ENCODE assay signal across 8 mouse cellular contexts in genomic region chr11:100958613-100959463, GRCm38 (mm10). TPM values are rescaled to one million over a fixed set of nuclear protein-coding genes. Genes with fewer than 3 reads are reported as not detected.
A peak's percentile ranks its signal among the peaks of the same experiment; 100 is the strongest.
DNase-seq lines count a peak whose midpoint lies in the region; ATAC-seq and TF ChIP-seq lines count a peak whose summit lies in the region.

No protein-coding gene starts in this region.

- no peak overlapping the region for H3K9ac ChIP-seq in embryonic facial prominence, embryonic 15.5 days
- 0 out of 2 replicates have a peak overlapping the region, but pooled peaks have one; percentile 17 for H3K9ac ChIP-seq in intestine, embryonic 16.5 days (ENCODE audit: low read depth, low read length)
- peak overlapping the region; percentile 54; the same call in 1 of the 2 replicates for H3K9ac ChIP-seq in neural tube, embryonic 13.5 days

- no peak for TF ChIP-seq CTCF in left cerebral cortex, adult 2 months (IDR thresholded peaks at IDR 0.05)

- ATAC-seq in embryonic facial prominence, embryonic 15.5 days (ENCODE audit: insufficient number of reproducible peaks, low FRiP score, low TSS enrichment, low read depth): no peak
- ATAC-seq in intestine, embryonic 16.5 days: no peak
- no peak; the same call in 1 of the 2 replicates for ATAC-seq in neural tube, embryonic 13.5 days (ENCODE audit: low read depth)
- ATAC-seq in activated CD4-positive, CD25-positive, alpha-beta regulatory T cell, adult 4 months: no peak

- H3K9me3 ChIP-seq in embryonic facial prominence, embryonic 15.5 days (replicated peaks): no peaks in the 10 kb centered on the region
- H3K9me3 ChIP-seq in intestine, embryonic 16.5 days (ENCODE audit: control insufficient read depth, low read length): no peaks in the 10 kb centered on the region
- no peaks in the 10 kb centered on the region for H3K9me3 ChIP-seq in neural tube, embryonic 13.5 days

- WGBS in embryonic facial prominence, embryonic 15.5 days: 29% methylated on average over 76 of the region's 76 CpGs
- 26% methylated on average over 76 of the region's 76 CpGs for WGBS in intestine, embryonic 16.5 days
- 7% methylated on average over 76 of the region's 76 CpGs for WGBS in neural tube, embryonic 13.5 days

- intact Hi-C loops in left cerebral cortex, adult 2 months (cut with DNase I): loop anchor here (1.0 to 5.0 kb wide), 4 partner anchors 66 to 388 kb away; no protein-coding TSS in a partner anchor
- intact Hi-C loops in left cerebral cortex, postnatal 4 days (cut with DNase I): loop anchor here (2.0 to 10.0 kb wide), 3 partner anchors 66 to 247 kb away; partner anchors contain the start of genes Hspb9 and Kat2a

- peak overlapping the region; percentile 22; the same call in 1 of the 2 replicates for H3K4me3 ChIP-seq in left cerebral cortex, adult 2 months
- peak overlapping the region; percentile 10; the same call in 1 of the 2 replicates for H3K4me3 ChIP-seq in embryonic facial prominence, embryonic 15.5 days (replicated peaks)
- peak overlapping the region; percentile 16; the same call in 1 of the 2 replicates for H3K4me3 ChIP-seq in intestine, embryonic 16.5 days (ENCODE audit: low read length)
- peak overlapping the region; percentile 26 for H3K4me3 ChIP-seq in neural tube, embryonic 13.5 days

- peaks cover 19% of the 10 kb centered on the region for H3K27me3 ChIP-seq in embryonic facial prominence, embryonic 15.5 days
- H3K27me3 ChIP-seq in intestine, embryonic 16.5 days (replicated peaks; ENCODE audit: control insufficient read depth, insufficient read depth, low read length): peaks cover 8% of the 10 kb centered on the region
- H3K27me3 ChIP-seq in neural tube, embryonic 13.5 days: peaks cover 36% of the 10 kb centered on the region

- H3K36me3 ChIP-seq in embryonic facial prominence, embryonic 15.5 days: peaks cover 28% of the 10 kb centered on the region
- H3K36me3 ChIP-seq in intestine, embryonic 16.5 days (ENCODE audit: control insufficient read depth, insufficient read depth, low read length): 0 out of 2 replicates have a peak, but pooled peaks cover 2% of the 10 kb centered on the region
- H3K36me3 ChIP-seq in neural tube, embryonic 13.5 days: no peaks in the 10 kb centered on the region

- H3K27ac ChIP-seq in left cerebral cortex, adult 2 months: no peak overlapping the region
- H3K27ac ChIP-seq in embryonic facial prominence, embryonic 15.5 days (replicated peaks): no peak overlapping the region
- H3K27ac ChIP-seq in intestine, embryonic 16.5 days (ENCODE audit: low read length): no peak overlapping the region
- no peak overlapping the region for H3K27ac ChIP-seq in neural tube, embryonic 13.5 days (replicated peaks)

- peaks cover 50% of the 10 kb centered on the region for H3K4me1 ChIP-seq in embryonic facial prominence, embryonic 15.5 days
- H3K4me1 ChIP-seq in intestine, embryonic 16.5 days (ENCODE audit: control insufficient read depth, insufficient read depth, low read length): peaks cover 30% of the 10 kb centered on the region
- peaks cover 18% of the 10 kb centered on the region for H3K4me1 ChIP-seq in neural tube, embryonic 13.5 days (replicated peaks)

- H3K4me2 ChIP-seq in embryonic facial prominence, embryonic 15.5 days (replicated peaks): peak overlapping the region; percentile 28
- H3K4me2 ChIP-seq in intestine, embryonic 16.5 days (ENCODE audit: low read depth, low read length): peak overlapping the region; percentile 36
- peak overlapping the region; percentile 50 for H3K4me2 ChIP-seq in neural tube, embryonic 13.5 days

- no peak for DNase-seq in left cerebral cortex, adult 2 months (ENCODE audit: extremely low spot score in 1 of 2, low spot score in 2 of 2)
- no peak for DNase-seq in left cerebral cortex, postnatal 4 days
- no peak for DNase-seq in urinary bladder, postnatal 36 days (ENCODE audit: low spot score in 2 of 2)
- no peak for DNase-seq in right cerebral cortex, adult 18-20 months

RNA-seq across cellular contexts. Expression of gene Cavin1, which starts 11.8 kb away (rescaled TPM):
- 10 to 100 TPM; 19.2 to 22.2 TPM for total RNA-seq in left cerebral cortex, adult 2 months (2021)
- total RNA-seq in left cerebral cortex, postnatal 4 days (2021): 10 to 100 TPM; 22.6 to 22.8 TPM
- polyA plus RNA-seq in embryonic facial prominence, embryonic 15.5 days (2015; fragmentation: Nextera tagmentation; extraction: Ambion mirVana): 330 and 343 TPM in 2 replicates
- 214 and 221 TPM in 2 replicates for polyA plus RNA-seq in intestine, embryonic 16.5 days (2015; fragmentation: Nextera tagmentation; extraction: Ambion mirVana)
- 46.7 and 49.3 TPM in 2 replicates for polyA plus RNA-seq in neural tube, embryonic 13.5 days (2015; fragmentation: Nextera tagmentation; extraction: Ambion mirVana)
- under 1 TPM; 0.12 to 0.13 TPM for polyA plus RNA-seq in activated CD4-positive, CD25-positive, alpha-beta regulatory T cell, adult 4 months (2017; shearing (Covaris generic))

RNA-seq across cellular contexts. Expression of gene Stat3, which starts 19.5 kb away (rescaled TPM):
- 10 to 100 TPM; 35.7 to 40.9 TPM for total RNA-seq in left cerebral cortex, adult 2 months (2021)
- total RNA-seq in left cerebral cortex, postnatal 4 days (2021): 10 to 100 TPM; 32.4 to 36.7 TPM
- polyA plus RNA-seq in embryonic facial prominence, embryonic 15.5 days (2015; fragmentation: Nextera tagmentation; extraction: Ambion mirVana): 75.6 and 79.3 TPM in 2 replicates
- 48.9 and 53.2 TPM in 2 replicates for polyA plus RNA-seq in intestine, embryonic 16.5 days (2015; fragmentation: Nextera tagmentation; extraction: Ambion mirVana)
- 72.3 and 82.3 TPM in 2 replicates for polyA plus RNA-seq in neural tube, embryonic 13.5 days (2015; fragmentation: Nextera tagmentation; extraction: Ambion mirVana)
- 10 to 100 TPM; 71.0 to 82.0 TPM for polyA plus RNA-seq in activated CD4-positive, CD25-positive, alpha-beta regulatory T cell, adult 4 months (2017; shearing (Covaris generic))

RNA-seq across cellular contexts. Expression of gene Atp6v0a1, which starts 50.4 kb away (rescaled TPM):
- total RNA-seq in left cerebral cortex, adult 2 months (2021): 100 to 1,000 TPM; 442 to 461 TPM
- total RNA-seq in left cerebral cortex, postnatal 4 days (2021): 100 to 1,000 TPM; 257 to 302 TPM
- polyA plus RNA-seq in embryonic facial prominence, embryonic 15.5 days (2015; fragmentation: Nextera tagmentation; extraction: Ambion mirVana): 36.8 and 40.3 TPM in 2 replicates
- polyA plus RNA-seq in intestine, embryonic 16.5 days (2015; fragmentation: Nextera tagmentation; extraction: Ambion mirVana): 38.8 and 43.3 TPM in 2 replicates
- polyA plus RNA-seq in neural tube, embryonic 13.5 days (2015; fragmentation: Nextera tagmentation; extraction: Ambion mirVana): 111 and 121 TPM in 2 replicates
- polyA plus RNA-seq in activated CD4-positive, CD25-positive, alpha-beta regulatory T cell, adult 4 months (2017; shearing (Covaris generic)): 1 to 10 TPM; 4.3 to 4.7 TPM

Comparison
In these comparisons a context has a peak if more than half of its experiments do, and no peak if none do; other contexts are left out.
1. RNA of gene Cavin1, which starts 11.8 kb away (polyA plus RNA-seq): 330 to 343 TPM in embryonic facial prominence, embryonic 15.5 days, 214 to 221 TPM in intestine, embryonic 16.5 days and 46.7 to 49.3 TPM in neural tube, embryonic 13.5 days; 0.12 to 0.13 TPM in activated CD4-positive, CD25-positive, alpha-beta regulatory T cell, adult 4 months; every median in the first group is over 10 times any median in the second.
2. Peak in every context shown above with its lines, with median percentiles within 50 percentile points of each other: H3K4me3 ChIP-seq and H3K4me2 ChIP-seq.